Mouse (Mus musculus) thymus, postnatal 36 days (tissue): Measurements from ENCODE around the gene Dmbx1.

Experiments
- DNase-seq, 2 experiments: peaks; one replicate each; pipeline ENCODE4 v3.0.0; 2022; ENCODE audit warnings: mixed read lengths in 2 of 2

Dmbx1 gene

DNA sequence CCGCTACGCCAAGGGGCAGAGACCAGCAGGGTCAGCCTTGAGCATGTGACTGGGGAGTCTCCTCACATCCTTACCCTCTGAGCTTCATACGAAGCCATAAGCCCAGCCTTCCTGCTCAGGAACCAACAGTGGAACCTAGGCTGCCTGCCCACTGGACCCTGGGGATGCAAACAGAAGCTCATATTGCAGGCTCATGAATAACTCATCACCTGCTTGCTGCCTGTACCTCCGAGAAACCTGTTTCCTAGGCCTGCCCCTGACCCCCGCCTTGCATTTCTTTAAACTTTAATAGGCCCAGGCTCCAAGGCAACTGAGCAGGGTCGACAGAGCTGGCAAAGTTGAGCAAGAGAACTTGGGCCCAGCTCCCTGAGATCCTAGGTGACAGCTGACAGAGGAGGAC lies 55.7 kb downstream of the Dmbx1 start, which contains the start of gene Kncn:
Gene Kncn, plus strand, starts transcription at position 379 of the 400 bp plus-strand sequence.
- no peak for DNase-seq

DNA sequence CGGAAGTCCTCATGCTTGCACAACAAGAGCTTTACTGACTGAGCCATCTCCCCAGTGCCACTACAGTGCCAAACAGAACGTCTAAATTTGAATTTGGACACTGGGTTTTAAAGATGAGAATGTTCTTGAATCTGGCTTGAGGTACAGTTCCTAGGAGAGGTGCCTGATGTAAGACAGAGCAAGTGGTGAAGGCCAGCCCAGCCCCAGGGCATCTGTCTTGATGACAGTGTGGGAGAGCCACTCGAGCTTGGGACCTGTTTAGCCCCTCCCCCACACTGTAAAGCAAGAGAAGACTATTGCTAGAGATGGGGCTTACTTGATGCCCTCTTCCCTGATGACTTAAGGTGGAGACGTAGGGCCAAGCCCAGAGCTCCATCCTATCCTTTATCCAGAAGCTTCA lies 57.5 kb downstream of the Dmbx1 start:
- no peak for DNase-seq

DNA sequence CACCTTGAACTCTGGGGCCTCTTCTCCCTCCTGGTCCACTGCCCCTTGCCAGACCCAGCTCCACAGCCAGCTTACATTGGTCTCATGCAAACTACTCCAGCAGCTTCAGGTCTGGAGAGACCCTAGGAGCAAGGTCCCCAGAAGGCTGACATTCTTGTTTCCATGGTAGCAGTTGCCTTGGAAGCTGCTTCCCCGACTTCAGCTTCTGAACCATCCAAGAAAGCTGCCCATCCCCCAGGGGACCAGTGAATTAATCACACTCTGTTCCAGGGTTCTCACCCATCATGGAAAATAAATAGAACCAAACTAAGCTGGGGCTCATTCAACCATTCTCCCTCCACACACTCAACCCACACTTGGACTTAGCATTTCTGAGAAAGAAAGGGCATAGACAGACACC lies 58.5 kb downstream of the Dmbx1 start:
- DNase-seq = no peak

DNA sequence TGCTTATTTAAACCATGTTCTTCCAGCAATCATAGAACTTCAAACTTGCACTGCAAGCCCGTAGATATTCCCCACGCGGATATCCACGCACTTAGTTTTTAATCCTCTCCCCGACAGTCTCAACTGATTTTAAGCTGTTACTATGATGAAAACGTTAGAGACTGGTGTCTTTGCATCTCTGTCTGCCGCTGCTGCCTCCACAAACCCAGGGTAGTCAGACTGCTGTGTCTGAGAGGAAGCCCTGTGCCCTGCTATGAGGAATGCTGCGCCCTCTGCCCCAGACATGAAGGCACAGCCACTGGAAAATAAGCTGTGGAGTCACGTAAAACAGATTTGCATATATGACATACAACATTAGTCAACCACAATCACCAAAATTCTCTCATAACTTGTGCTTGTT lies 60.9 kb downstream of the Dmbx1 start:
- DNase-seq = no peak

DNA sequence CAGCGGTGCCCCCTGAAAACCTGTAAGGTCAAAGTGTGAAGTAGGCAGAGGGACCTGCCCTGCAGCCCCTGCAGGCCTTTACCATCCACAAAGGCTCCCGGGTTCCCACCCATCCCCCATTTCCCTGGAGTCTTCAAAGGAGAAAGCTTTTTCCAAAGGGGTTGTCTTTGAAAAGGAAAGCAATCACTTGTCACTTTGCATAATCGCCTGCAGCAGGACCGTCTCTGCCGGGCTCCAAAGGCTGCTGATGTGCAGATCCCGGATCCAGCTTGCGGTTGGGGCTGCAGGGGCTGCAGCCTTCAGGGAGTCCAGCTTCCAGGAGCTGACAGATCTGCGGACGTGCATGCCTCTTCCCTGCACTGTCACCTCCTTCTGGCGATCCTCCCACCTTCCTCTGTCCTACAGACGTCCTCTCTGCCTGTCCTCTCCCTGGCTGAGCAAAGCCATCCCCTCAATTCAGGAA lies 61.5 kb downstream of the Dmbx1 start:
- DNase-seq = no peak

DNA sequence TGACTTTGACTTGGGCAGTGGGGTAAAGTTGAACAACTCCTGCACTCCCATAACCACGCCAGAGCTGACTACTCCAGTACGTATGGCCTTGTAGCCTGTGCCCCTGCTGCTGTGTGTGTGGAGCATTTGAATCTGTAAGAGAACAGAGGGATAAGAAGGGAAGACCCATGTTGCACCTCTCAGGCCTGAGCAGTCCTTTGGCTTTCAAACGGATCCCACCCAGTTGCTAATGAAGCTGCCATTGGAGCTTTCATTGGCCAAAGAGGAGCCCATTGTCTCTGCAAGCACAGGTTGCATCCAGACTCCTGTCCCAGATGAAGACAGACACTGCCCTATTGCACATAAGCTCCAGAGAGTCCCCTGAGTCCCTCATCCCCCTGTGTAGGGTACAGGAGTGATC lies 66.5 kb downstream of the Dmbx1 start:
- DNase-seq = no peak

DNA sequence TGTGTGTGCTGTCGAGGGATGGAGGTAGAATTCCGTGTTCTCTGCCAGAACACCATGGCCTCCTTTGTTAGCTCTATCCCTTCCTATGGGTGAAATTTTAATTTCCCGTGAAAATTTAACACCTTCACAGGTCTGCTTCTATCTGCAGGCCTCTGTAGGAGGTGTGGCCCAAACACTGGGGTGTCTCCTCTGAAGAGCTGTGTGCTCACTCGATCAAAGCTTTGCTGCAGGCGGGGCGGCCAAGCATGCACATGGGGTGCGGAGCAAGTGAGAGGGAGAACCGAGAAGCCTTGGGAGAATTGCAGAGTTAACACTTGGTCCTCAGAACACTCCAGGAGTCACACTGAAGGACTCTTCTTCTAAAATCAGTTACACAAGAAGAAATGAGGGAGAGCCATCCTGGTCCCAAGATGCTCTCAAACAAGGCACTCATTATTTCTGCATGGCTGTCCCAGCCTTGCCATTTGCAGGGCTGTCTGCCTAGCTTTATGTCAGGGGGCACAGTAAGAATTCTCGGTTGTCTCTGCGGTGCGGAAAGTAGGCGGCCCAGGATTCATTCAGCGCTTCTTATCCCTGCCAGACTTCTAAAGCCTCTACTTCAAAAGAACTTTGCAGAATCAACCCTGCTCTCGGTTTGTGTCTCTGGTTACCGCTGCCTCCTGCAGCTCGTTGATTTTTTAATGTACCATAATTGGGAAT lies 70.1 kb downstream of the Dmbx1 start:
- no peak for DNase-seq
